Mouse (Mus musculus): ENCODE measurements around the gene BC037034. TPM values are rescaled to one million over a fixed set of nuclear protein-coding genes. Genes with fewer than 3 reads are reported as not detected.

The BC037034 gene
- total and polyA plus RNA-seq, 2 experiments from 2014 or later: 17.3 to 79.2 TPM

- Histone ChIP-seq H3K4me1 (ENCODE audit: insufficient read depth, low read length) (peaks cover 4% of the 10 kb centered on the region; the same call in 1 of the 2 replicates), H3K4me3 (ENCODE audit: low read depth, low read length) (no peak overlapping the region), H3K9ac (replicated peaks; ENCODE audit: low read length, poor library complexity, severe bottlenecking) (no peak overlapping the region), H3K27ac (ENCODE audit: low read depth, low read length) (no peak overlapping the region), H3K27me3 (ENCODE audit: insufficient read depth, low read length) (no peaks in the 10 kb centered on the region), H3K36me3 (ENCODE audit: insufficient read depth, low read length) (peaks cover 9% of the 10 kb centered on the region), H3K9me3 (ENCODE audit: low read length) (no peaks in the 10 kb centered on the region), H3K4me2 (ENCODE audit: low read depth, low read length, poor library complexity, severe bottlenecking) (no peak overlapping the region)
- no peak for ATAC-seq (ENCODE audit: low FRiP score)
- WGBS: 99% methylated on average over 4 of the region's 4 CpGs
- TF ChIP-seq CTCF (IDR thresholded peaks at IDR 0.05): no peak
- no peak for DNase-seq (ENCODE audit: low spot score)
Observed at GRCm38 (mm10) chr5:138265712-138266111, 1.9 kb upstream of the BC037034 start.

GRCm38 (mm10) chr5:138264207-138264578 is 360 bp upstream of the BC037034 start:
- Histone ChIP-seq H3K36me3 (ENCODE audit: insufficient read depth, low read length) (peaks cover 22% of the 10 kb centered on the region), H3K4me2 (ENCODE audit: low read depth, low read length, poor library complexity, severe bottlenecking) (peak overlapping the region; percentile 63), H3K4me1 (ENCODE audit: insufficient read depth, low read length) (peaks cover 4% of the 10 kb centered on the region; the same call in 1 of the 2 replicates), H3K27ac (ENCODE audit: low read depth, low read length) (0 out of 2 replicates have a peak overlapping the region, but pooled peaks have one; percentile 47), H3K27me3 (ENCODE audit: insufficient read depth, low read length) (no peaks in the 10 kb centered on the region), H3K4me3 (ENCODE audit: low read depth, low read length) (peak overlapping the region; percentile 94), H3K9ac (replicated peaks; ENCODE audit: low read length, poor library complexity, severe bottlenecking) (peak overlapping the region; percentile 95), H3K9me3 (ENCODE audit: low read length) (no peaks in the 10 kb centered on the region)
- no peak for ATAC-seq (ENCODE audit: low FRiP score)
- 12% methylated on average over 6 of the region's 6 CpGs for WGBS
- DNase-seq (ENCODE audit: low spot score): no peak
- no peak for TF ChIP-seq CTCF (IDR thresholded peaks at IDR 0.05)

GRCm38 (mm10) chr5:138262582-138263240 is 1.1 kb downstream of the BC037034 start:
- Histone ChIP-seq H3K9ac (replicated peaks; ENCODE audit: low read length, poor library complexity, severe bottlenecking) (peak overlapping the region; percentile 95), H3K27ac (ENCODE audit: low read depth, low read length) (peak overlapping the region; percentile 79; the same call in 1 of the 2 replicates), H3K4me3 (ENCODE audit: low read depth, low read length) (peak overlapping the region; percentile 94), H3K36me3 (ENCODE audit: insufficient read depth, low read length) (peaks cover 30% of the 10 kb centered on the region), H3K27me3 (ENCODE audit: insufficient read depth, low read length) (no peaks in the 10 kb centered on the region), H3K4me1 (ENCODE audit: insufficient read depth, low read length) (peaks cover 4% of the 10 kb centered on the region; the same call in 1 of the 2 replicates), H3K4me2 (ENCODE audit: low read depth, low read length, poor library complexity, severe bottlenecking) (peak overlapping the region; percentile 63), H3K9me3 (ENCODE audit: low read length) (no peaks in the 10 kb centered on the region)
- 66% methylated on average over 18 of the region's 18 CpGs for WGBS
- no peak for TF ChIP-seq CTCF (IDR thresholded peaks at IDR 0.05)
- ATAC-seq (ENCODE audit: low FRiP score) (no peak), DNase-seq (ENCODE audit: low spot score) (no peak)

- H3K36me3 ChIP-seq (ENCODE audit: insufficient read depth, low read length): peaks cover 33% of the 10 kb centered on the region
- no peaks in the 10 kb centered on the region for H3K9me3 ChIP-seq (ENCODE audit: low read length)
- no peak for ATAC-seq (ENCODE audit: low FRiP score)
- TF ChIP-seq CTCF (IDR thresholded peaks at IDR 0.05): no peak
- H3K27ac ChIP-seq (ENCODE audit: low read depth, low read length): no peak overlapping the region
- no peak overlapping the region for H3K4me2 ChIP-seq (ENCODE audit: low read depth, low read length, poor library complexity, severe bottlenecking)
- 84% methylated on average over 4 of the region's 4 CpGs for WGBS
- H3K4me3 ChIP-seq (ENCODE audit: low read depth, low read length): no peak overlapping the region
- no peaks in the 10 kb centered on the region for H3K27me3 ChIP-seq (ENCODE audit: insufficient read depth, low read length)
- peaks cover 4% of the 10 kb centered on the region; the same call in 1 of the 2 replicates for H3K4me1 ChIP-seq (ENCODE audit: insufficient read depth, low read length)
- no peak overlapping the region for H3K9ac ChIP-seq (replicated peaks; ENCODE audit: low read length, poor library complexity, severe bottlenecking)
- DNase-seq (ENCODE audit: low spot score): no peak
Observed at GRCm38 (mm10) chr5:138262001-138262400, 1.8 kb downstream of the BC037034 start.

DNA sequence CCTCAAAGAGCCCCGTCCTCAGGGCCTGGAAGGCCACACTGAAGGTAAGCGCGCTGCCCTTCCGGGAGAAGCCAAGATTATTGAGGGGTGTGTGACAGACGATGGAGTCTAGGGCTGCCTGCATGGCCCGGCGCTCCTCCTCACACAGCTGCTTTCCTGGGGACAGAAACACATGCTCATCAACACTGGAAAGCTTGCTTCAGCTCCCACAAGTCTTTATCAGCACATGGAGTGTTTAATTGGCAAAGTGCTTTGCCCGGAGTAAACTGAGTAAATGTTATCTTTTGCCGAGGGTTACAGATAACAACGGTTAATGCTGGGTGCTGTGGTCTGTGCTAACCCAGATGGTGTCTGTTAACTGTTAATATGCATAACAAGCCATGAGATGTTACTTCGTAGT is 3.0 kb downstream of the BC037034 start:
- ATAC-seq (ENCODE audit: low FRiP score): no peak
- no peak overlapping the region for H3K9ac ChIP-seq (replicated peaks; ENCODE audit: low read length, poor library complexity, severe bottlenecking)
- no peaks in the 10 kb centered on the region for H3K27me3 ChIP-seq (ENCODE audit: insufficient read depth, low read length)
- H3K9me3 ChIP-seq (ENCODE audit: low read length): no peaks in the 10 kb centered on the region
- no peak for TF ChIP-seq CTCF (IDR thresholded peaks at IDR 0.05)
- no peak overlapping the region for H3K27ac ChIP-seq (ENCODE audit: low read depth, low read length)
- no peak overlapping the region for H3K4me2 ChIP-seq (ENCODE audit: low read depth, low read length, poor library complexity, severe bottlenecking)
- WGBS: 93% methylated on average over 11 of the region's 11 CpGs
- peaks cover 6% of the 10 kb centered on the region; the same call in 1 of the 2 replicates for H3K4me1 ChIP-seq (ENCODE audit: insufficient read depth, low read length)
- peaks cover 33% of the 10 kb centered on the region for H3K36me3 ChIP-seq (ENCODE audit: insufficient read depth, low read length)
- no peak overlapping the region for H3K4me3 ChIP-seq (ENCODE audit: low read depth, low read length)
- no peak for DNase-seq (ENCODE audit: low spot score)

- peaks cover 6% of the 10 kb centered on the region; the same call in 1 of the 2 replicates for H3K4me1 ChIP-seq (ENCODE audit: insufficient read depth, low read length)
- no peak overlapping the region for H3K4me3 ChIP-seq (ENCODE audit: low read depth, low read length)
- no peak overlapping the region for H3K9ac ChIP-seq (replicated peaks; ENCODE audit: low read length, poor library complexity, severe bottlenecking)
- 86% methylated on average over 10 of the region's 10 CpGs for whole genome bisulfite sequencing
- H3K27ac ChIP-seq (ENCODE audit: low read depth, low read length): no peak overlapping the region
- ATAC-seq (ENCODE audit: low FRiP score) (no peak), DNase-seq (ENCODE audit: low spot score) (no peak)
- no peaks in the 10 kb centered on the region for H3K27me3 ChIP-seq (ENCODE audit: insufficient read depth, low read length)
- H3K9me3 ChIP-seq (ENCODE audit: low read length): no peaks in the 10 kb centered on the region
- H3K36me3 ChIP-seq (ENCODE audit: insufficient read depth, low read length): peaks cover 33% of the 10 kb centered on the region
- H3K4me2 ChIP-seq (ENCODE audit: low read depth, low read length, poor library complexity, severe bottlenecking): no peak overlapping the region
- TF ChIP-seq CTCF (IDR thresholded peaks at IDR 0.05): no peak
Observed at GRCm38 (mm10) chr5:138260051-138260450, 3.8 kb downstream of the BC037034 start.
